Mouse (Mus musculus) erythroid progenitor cell, adult 5-6 weeks (primary cell): ENCODE data around the gene Itpr1. TPM values are rescaled to one million over a fixed set of nuclear protein-coding genes. Genes with fewer than 3 reads are reported as not detected.

ENCODE experiments used
- ATAC-seq: replicated peaks from 2 replicates; pipeline ENCODE4 v1.8.0; 2016; ENCODE audit warnings: moderate number of reproducible peaks, mild to moderate bottlenecking, moderate TSS enrichment, inconsistent platforms; ENCODE audit not compliant: poor library complexity, low FRiP score, severe bottlenecking
- total RNA-seq, 2 experiments: library from RNA; stranded (forward) in 1 of 2; stranded (reverse) in 1 of 2; fragments of 150-400 nt in 1 of 2; fragments of 186-747, 209-891 nt in 1 of 2; gene quantifications; 2 replicates each; pipeline versions ENCODE4 v1.2.3 to v1.2.4; 2015 to 2017; ENCODE audit warnings: low replicate concordance in 2 of 2

The Itpr1 gene
- total RNA-seq, 2 experiments from 2014 or later, result 4.6 to 13.0 TPM

- ATAC-seq, result no peak
Measured at GRCm38 (mm10) chr6:108454061-108454891, 241.4 kb downstream of the Itpr1 start.

GRCm38 (mm10) chr6:108454979-108455836, 242.3 kb downstream of the Itpr1 start:
- ATAC-seq, result no peak

- no peak for ATAC-seq
Measured at GRCm38 (mm10) chr6:108456231-108457062, 243.6 kb downstream of the Itpr1 start.

- no peak for ATAC-seq
Measured at GRCm38 (mm10) chr6:108457063-108457405, 244.1 kb downstream of the Itpr1 start.

GRCm38 (mm10) chr6:108457516-108458181, 244.8 kb downstream of the Itpr1 start:
- ATAC-seq, result no peak

- ATAC-seq, result no peak
Measured at GRCm38 (mm10) chr6:108458182-108458571, 245.3 kb downstream of the Itpr1 start.

GRCm38 (mm10) chr6:108458826-108459225, 245.9 kb downstream of the Itpr1 start:
- no peak for ATAC-seq

- no peak for ATAC-seq
Measured at GRCm38 (mm10) chr6:108464308-108464979, 251.5 kb downstream of the Itpr1 start.

- no peak for ATAC-seq
Measured at GRCm38 (mm10) chr6:108465159-108465558, 252.3 kb downstream of the Itpr1 start.

GRCm38 (mm10) chr6:108466061-108466531, 253.2 kb downstream of the Itpr1 start:
- ATAC-seq, result no peak

GRCm38 (mm10) chr6:108467597-108467996, 254.7 kb downstream of the Itpr1 start:
- ATAC-seq, result no peak

- no peak for ATAC-seq
Measured at GRCm38 (mm10) chr6:108468226-108468825, 255.4 kb downstream of the Itpr1 start.

- ATAC-seq, result no peak
Measured at GRCm38 (mm10) chr6:108471878-108472277, 259.0 kb downstream of the Itpr1 start.

GRCm38 (mm10) chr6:108472748-108473147, 259.9 kb downstream of the Itpr1 start:
- no peak for ATAC-seq

GRCm38 (mm10) chr6:108476797-108477235, 263.9 kb downstream of the Itpr1 start:
- no peak for ATAC-seq

GRCm38 (mm10) chr6:108477602-108478001, 264.7 kb downstream of the Itpr1 start:
- ATAC-seq, result no peak

- no peak for ATAC-seq
Measured at GRCm38 (mm10) chr6:108481190-108481589, 268.3 kb downstream of the Itpr1 start.

- ATAC-seq, result no peak
Measured at GRCm38 (mm10) chr6:108482464-108482863, 269.6 kb downstream of the Itpr1 start.
